Mouse (Mus musculus): ENCODE measurements around the gene Sag.

DNA sequence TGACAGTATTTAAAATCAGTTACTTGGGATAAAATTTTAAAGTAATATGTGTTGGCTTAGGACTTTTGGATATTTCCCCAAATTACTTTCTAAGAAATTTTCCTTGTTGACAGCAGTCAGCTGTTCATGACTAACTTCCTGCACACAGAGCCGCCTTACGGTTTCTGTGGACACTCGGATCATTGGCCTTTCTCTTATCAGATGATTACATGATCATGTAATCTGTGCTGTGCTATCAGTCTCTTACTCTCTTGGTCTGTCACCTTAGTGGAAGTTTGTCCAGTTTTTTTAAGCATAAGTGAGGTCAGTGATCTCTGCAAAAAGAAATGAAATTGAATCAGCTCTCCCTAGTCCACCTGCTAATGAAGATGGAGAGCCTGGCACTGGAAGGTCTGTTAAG lies 31.8 kb upstream of the Sag start:
- no peak for TF ChIP-seq CTCF (IDR thresholded peaks at IDR 0.05)
- TF ChIP-seq EP300 (IDR thresholded peaks at IDR 0.05), result no peak

Data from lung, postnatal 0 days (tissue).